Mouse (Mus musculus): ENCODE measurements around the gene Ptpn7. TPM values are rescaled to one million over a fixed set of nuclear protein-coding genes. Genes with fewer than 3 reads are reported as not detected.

Gene Ptpn7
- polyA plus RNA-seq, 1 experiment: 2.5 TPM

DNA sequence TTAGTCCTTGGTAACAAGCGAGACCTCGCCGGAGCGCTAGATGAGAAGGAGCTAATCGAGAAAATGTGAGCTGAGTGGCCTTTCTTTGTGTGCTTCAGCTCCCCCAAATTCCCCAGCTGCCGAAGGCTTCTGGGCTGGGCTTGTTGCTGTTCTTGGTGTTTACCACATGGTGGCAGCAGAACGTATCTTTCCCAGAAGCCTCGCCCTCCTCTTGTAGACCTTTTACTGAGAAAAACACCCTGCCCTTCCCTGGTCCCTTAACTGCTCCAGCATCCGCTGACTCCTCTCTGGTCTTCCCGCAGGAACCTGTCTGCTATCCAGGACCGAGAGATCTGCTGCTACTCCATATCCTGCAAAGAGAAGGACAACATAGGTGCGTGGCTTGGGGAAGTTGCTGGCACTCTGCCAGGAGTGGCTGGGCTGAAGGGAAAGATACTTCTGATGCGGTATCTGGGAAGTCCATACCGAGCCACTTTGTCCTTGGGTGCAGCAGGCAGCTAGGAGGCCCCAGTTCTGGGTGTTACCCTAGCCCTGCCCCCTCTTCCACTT lies 22.0 kb downstream of the Ptpn7 start:
- 4% methylated on average over 14 of the region's 14 CpGs for WGBS
- no peak overlapping the region for H3K4me3 ChIP-seq (ENCODE audit: insufficient read depth, low read depth, low read length)
- no peak overlapping the region for H3K27ac ChIP-seq (ENCODE audit: insufficient read depth, low read depth, low read length)

DNA sequence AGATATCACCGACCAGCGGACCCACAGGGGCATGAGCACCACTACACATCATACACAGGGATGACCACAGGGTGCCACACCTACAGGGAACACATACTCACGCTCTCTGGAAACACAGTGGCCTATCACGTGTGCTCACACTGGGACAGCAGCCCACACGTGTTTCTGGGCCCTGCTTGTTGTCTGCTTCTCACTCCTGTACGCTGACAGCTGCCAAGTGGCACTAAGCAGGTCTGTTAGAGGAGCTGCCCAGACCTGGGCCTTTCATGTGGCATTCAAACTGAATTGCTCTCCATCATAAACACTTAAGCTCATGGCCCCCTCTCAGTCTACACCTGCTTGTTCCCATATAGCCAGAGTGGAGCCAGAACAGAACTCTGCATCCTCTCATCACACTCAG lies 23.8 kb downstream of the Ptpn7 start:
- H3K4me3 ChIP-seq (ENCODE audit: insufficient read depth, low read depth, low read length): no peak overlapping the region
- TF ChIP-seq CTCF (conservative IDR thresholded peaks at IDR 0.05; ENCODE audit: insufficient read depth, insufficient read length, low read depth, low read length): no peak
- TF ChIP-seq POLR2A (IDR thresholded peaks at IDR 0.05; ENCODE audit: low read depth, low read length): no peak
- no peak for DNase-seq
- 90% methylated on average over 6 of the region's 6 CpGs for WGBS
- no peak overlapping the region for H3K27ac ChIP-seq (ENCODE audit: insufficient read depth, low read depth, low read length)
- peaks cover 5% of the 10 kb centered on the region for H3K4me1 ChIP-seq (ENCODE audit: control insufficient read depth, insufficient read depth, low read length)
- 0 out of 2 replicates have a peak, but pooled peaks cover 2% of the 10 kb centered on the region for H3K36me3 ChIP-seq (ENCODE audit: control insufficient read depth, insufficient read depth, low read length)
- no peaks in the 10 kb centered on the region for H3K27me3 ChIP-seq (replicated peaks; ENCODE audit: control insufficient read depth, insufficient read depth, low read length)

More for the DNA sequence above, 22.0 kb downstream of the Ptpn7 start:
- Histone ChIP-seq H3K27me3 (replicated peaks; ENCODE audit: control insufficient read depth, insufficient read depth, low read length) (no peaks in the 10 kb centered on the region), H3K36me3 (ENCODE audit: control insufficient read depth, insufficient read depth, low read length) (0 out of 2 replicates have a peak, but pooled peaks cover 2% of the 10 kb centered on the region), H3K4me1 (ENCODE audit: control insufficient read depth, insufficient read depth, low read length) (peaks cover 14% of the 10 kb centered on the region)
- TF ChIP-seq POLR2A (IDR thresholded peaks at IDR 0.05; ENCODE audit: low read depth, low read length) (no peak), CTCF (conservative IDR thresholded peaks at IDR 0.05; ENCODE audit: insufficient read depth, insufficient read length, low read depth, low read length) (peak; percentile 84)
- peak; percentile 87 for DNase-seq

- Histone ChIP-seq H3K4me1 (ENCODE audit: control insufficient read depth, insufficient read depth, low read length) (peaks cover 3% of the 10 kb centered on the region; the same call in 1 of the 2 replicates), H3K4me3 (ENCODE audit: insufficient read depth, low read depth, low read length) (no peak overlapping the region), H3K27me3 (replicated peaks; ENCODE audit: control insufficient read depth, insufficient read depth, low read length) (no peaks in the 10 kb centered on the region), H3K36me3 (ENCODE audit: control insufficient read depth, insufficient read depth, low read length) (0 out of 2 replicates have a peak, but pooled peaks cover 2% of the 10 kb centered on the region), H3K27ac (ENCODE audit: insufficient read depth, low read depth, low read length) (no peak overlapping the region)
- TF ChIP-seq CTCF (conservative IDR thresholded peaks at IDR 0.05; ENCODE audit: insufficient read depth, insufficient read length, low read depth, low read length) (no peak), POLR2A (IDR thresholded peaks at IDR 0.05; ENCODE audit: low read depth, low read length) (no peak)
- no peak for DNase-seq
- WGBS: 67% methylated on average over 5 of the region's 5 CpGs
Observed at GRCm38 (mm10) chr1:135158633-135159032, 26.1 kb downstream of the Ptpn7 start.

DNA sequence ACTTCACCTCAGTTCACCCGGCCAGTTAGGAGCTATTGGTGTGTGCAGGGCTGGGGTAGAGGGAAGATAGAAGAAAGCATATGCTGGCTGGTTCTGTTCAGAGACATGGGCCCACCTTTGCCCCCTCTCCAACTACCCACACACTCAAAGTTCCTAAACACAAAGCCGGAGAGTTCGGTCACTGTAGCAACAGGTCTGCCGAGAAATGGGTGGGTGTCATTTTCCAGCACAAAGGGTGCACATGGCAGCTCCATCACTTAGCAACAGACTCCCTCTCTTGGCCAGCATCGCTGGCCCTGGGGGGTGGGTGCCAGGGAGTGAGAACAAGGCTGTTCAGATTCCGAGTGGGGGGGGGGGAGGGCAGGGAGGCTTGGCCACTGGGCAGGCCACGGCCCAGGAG lies 26.6 kb downstream of the Ptpn7 start:
- 39% methylated on average over 7 of the region's 7 CpGs for WGBS
- no peak overlapping the region for H3K4me3 ChIP-seq (ENCODE audit: insufficient read depth, low read depth, low read length)
- H3K4me1 ChIP-seq (ENCODE audit: control insufficient read depth, insufficient read depth, low read length): peaks cover 3% of the 10 kb centered on the region; the same call in 1 of the 2 replicates
- H3K36me3 ChIP-seq (ENCODE audit: control insufficient read depth, insufficient read depth, low read length): 0 out of 2 replicates have a peak, but pooled peaks cover 2% of the 10 kb centered on the region
- H3K27me3 ChIP-seq (replicated peaks; ENCODE audit: control insufficient read depth, insufficient read depth, low read length): no peaks in the 10 kb centered on the region
- no peak for DNase-seq
- TF ChIP-seq POLR2A (IDR thresholded peaks at IDR 0.05; ENCODE audit: low read depth, low read length) (no peak), CTCF (conservative IDR thresholded peaks at IDR 0.05; ENCODE audit: insufficient read depth, insufficient read length, low read depth, low read length) (no peak)
- no peak overlapping the region for H3K27ac ChIP-seq (ENCODE audit: insufficient read depth, low read depth, low read length)

- 78% methylated on average over 11 of the region's 11 CpGs for WGBS
- Histone ChIP-seq H3K27ac (ENCODE audit: insufficient read depth, low read depth, low read length) (no peak overlapping the region), H3K27me3 (replicated peaks; ENCODE audit: control insufficient read depth, insufficient read depth, low read length) (no peaks in the 10 kb centered on the region), H3K4me3 (ENCODE audit: insufficient read depth, low read depth, low read length) (no peak overlapping the region), H3K36me3 (ENCODE audit: control insufficient read depth, insufficient read depth, low read length) (0 out of 2 replicates have a peak, but pooled peaks cover 2% of the 10 kb centered on the region), H3K4me1 (ENCODE audit: control insufficient read depth, insufficient read depth, low read length) (peaks cover under 1% of the 10 kb centered on the region; the same call in 1 of the 2 replicates)
- TF ChIP-seq CTCF (conservative IDR thresholded peaks at IDR 0.05; ENCODE audit: insufficient read depth, insufficient read length, low read depth, low read length) (no peak), POLR2A (IDR thresholded peaks at IDR 0.05; ENCODE audit: low read depth, low read length) (no peak)
- DNase-seq: no peak
Observed at GRCm38 (mm10) chr1:135159556-135160123, 27.1 kb downstream of the Ptpn7 start.

- TF ChIP-seq POLR2A (IDR thresholded peaks at IDR 0.05; ENCODE audit: low read depth, low read length): no peak
- no peak overlapping the region for H3K27ac ChIP-seq (ENCODE audit: insufficient read depth, low read depth, low read length)
Observed at GRCm38 (mm10) chr1:135160411-135161050, 28.0 kb downstream of the Ptpn7 start.

GRCm38 (mm10) chr1:135162720-135163119 lies 30.2 kb downstream of the Ptpn7 start:
- Histone ChIP-seq H3K27ac (ENCODE audit: insufficient read depth, low read depth, low read length) (no peak overlapping the region), H3K27me3 (replicated peaks; ENCODE audit: control insufficient read depth, insufficient read depth, low read length) (no peaks in the 10 kb centered on the region), H3K36me3 (ENCODE audit: control insufficient read depth, insufficient read depth, low read length) (no peaks in the 10 kb centered on the region), H3K4me1 (ENCODE audit: control insufficient read depth, insufficient read depth, low read length) (no peaks in the 10 kb centered on the region), H3K4me3 (ENCODE audit: insufficient read depth, low read depth, low read length) (no peak overlapping the region)
- 85% methylated on average over 6 of the region's 6 CpGs for WGBS
- TF ChIP-seq CTCF (conservative IDR thresholded peaks at IDR 0.05; ENCODE audit: insufficient read depth, insufficient read length, low read depth, low read length) (no peak), POLR2A (IDR thresholded peaks at IDR 0.05; ENCODE audit: low read depth, low read length) (no peak)
- no peak for DNase-seq

More at GRCm38 (mm10) chr1:135160411-135161050, 28.0 kb downstream of the Ptpn7 start:
- 85% methylated on average over 13 of the region's 13 CpGs for WGBS
- DNase-seq: no peak
- Histone ChIP-seq H3K4me1 (ENCODE audit: control insufficient read depth, insufficient read depth, low read length) (no peaks in the 10 kb centered on the region), H3K27me3 (replicated peaks; ENCODE audit: control insufficient read depth, insufficient read depth, low read length) (no peaks in the 10 kb centered on the region), H3K4me3 (ENCODE audit: insufficient read depth, low read depth, low read length) (no peak overlapping the region), H3K36me3 (ENCODE audit: control insufficient read depth, insufficient read depth, low read length) (0 out of 2 replicates have a peak, but pooled peaks cover 2% of the 10 kb centered on the region)
